Mouse (Mus musculus) forebrain, embryonic 14.5 days (tissue): ENCODE measurements around the gene Myadm. TPM values are rescaled to one million over a fixed set of nuclear protein-coding genes. Genes with fewer than 3 reads are reported as not detected.
A peak's percentile ranks its signal among the peaks of the same experiment; 100 is the strongest.

ENCODE experiments used
- ATAC-seq: fragments of 200-750 bp; cut with Nextera tagmentation; 2 replicates; pipeline ENCODE4 v1.8.0; 2017; ENCODE audit warnings: mild to moderate bottlenecking, moderate library complexity
- DNase-seq: peaks from one replicate; pipeline ENCODE4 v3.0.0-alpha.2; 2015; ENCODE audit warnings: low spot score
- H3K27ac ChIP-seq: fragments of 300-500 bp; sonication (generic); 2 replicates; pipeline ENCODE4 v1.5.1; 2014; ENCODE audit warnings: low read depth, mild to moderate bottlenecking, control low read depth, low read length, moderate library complexity
- H3K27me3 ChIP-seq: fragments of 300-500 bp; sonication (generic); replicated peaks from 2 replicates; pipeline ENCODE4 v1.6.1; 2014; ENCODE audit warnings: low read length, control low read depth, mixed read lengths; ENCODE audit not compliant: control insufficient read depth, insufficient read depth
- H3K36me3 ChIP-seq: fragments of 300-500 bp; sonication (generic); 2 replicates; pipeline ENCODE4 v1.6.1; 2014; ENCODE audit warnings: low read length, control low read depth; ENCODE audit not compliant: control insufficient read depth, insufficient read depth
- H3K4me1 ChIP-seq: fragments of 300-500 bp; sonication (generic); 2 replicates; pipeline ENCODE4 v1.6.1; 2014; ENCODE audit warnings: antibody characterized with exemption, low read length, control low read depth; ENCODE audit not compliant: control insufficient read depth, insufficient read depth
- H3K4me2 ChIP-seq: fragments of 300-500 bp; sonication (generic); 2 replicates; pipeline ENCODE4 v1.6.1; 2014; ENCODE audit warnings: mild to moderate bottlenecking, control low read depth, low read length
- H3K4me3 ChIP-seq: fragments of 300-500 bp; sonication (generic); 2 replicates; pipeline ENCODE4 v1.5.1; 2014; ENCODE audit warnings: low read depth, low read length, control low read depth
- H3K9ac ChIP-seq: fragments of 300-500 bp; sonication (generic); 2 replicates; pipeline ENCODE4 v1.6.1; 2014; ENCODE audit warnings: mild to moderate bottlenecking, low read length, control low read depth, moderate library complexity
- H3K9me3 ChIP-seq: fragments of 300-500 bp; sonication (generic); replicated peaks from 2 replicates; pipeline ENCODE4 v1.6.1; 2016; ENCODE audit warnings: low read length, control low read depth, mixed read lengths; ENCODE audit not compliant: control insufficient read depth
- WGBS: fragments of 180-500 bp; shearing (Covaris S2); extraction: QIAGEN DNeasy Blood & Tissue Kit; methylation state at CpG from one replicate; pipeline ENCODE4 v1.1.7; 2014; 5-methylcytosine and 5-hydroxymethylcytosine counted together
- polyA plus RNA-seq: library from polyadenylated mRNA; unstranded; fragments of >200 nt; fragmentation: Nextera tagmentation; extraction: Ambion mirVana; gene quantifications from 2 replicates; pipeline ENCODE4 v1.2.1, GENCODE M21; 2014

Myadm gene
- polyA plus RNA-seq = 19.8 and 23.6 TPM in 2 replicates

DNA sequence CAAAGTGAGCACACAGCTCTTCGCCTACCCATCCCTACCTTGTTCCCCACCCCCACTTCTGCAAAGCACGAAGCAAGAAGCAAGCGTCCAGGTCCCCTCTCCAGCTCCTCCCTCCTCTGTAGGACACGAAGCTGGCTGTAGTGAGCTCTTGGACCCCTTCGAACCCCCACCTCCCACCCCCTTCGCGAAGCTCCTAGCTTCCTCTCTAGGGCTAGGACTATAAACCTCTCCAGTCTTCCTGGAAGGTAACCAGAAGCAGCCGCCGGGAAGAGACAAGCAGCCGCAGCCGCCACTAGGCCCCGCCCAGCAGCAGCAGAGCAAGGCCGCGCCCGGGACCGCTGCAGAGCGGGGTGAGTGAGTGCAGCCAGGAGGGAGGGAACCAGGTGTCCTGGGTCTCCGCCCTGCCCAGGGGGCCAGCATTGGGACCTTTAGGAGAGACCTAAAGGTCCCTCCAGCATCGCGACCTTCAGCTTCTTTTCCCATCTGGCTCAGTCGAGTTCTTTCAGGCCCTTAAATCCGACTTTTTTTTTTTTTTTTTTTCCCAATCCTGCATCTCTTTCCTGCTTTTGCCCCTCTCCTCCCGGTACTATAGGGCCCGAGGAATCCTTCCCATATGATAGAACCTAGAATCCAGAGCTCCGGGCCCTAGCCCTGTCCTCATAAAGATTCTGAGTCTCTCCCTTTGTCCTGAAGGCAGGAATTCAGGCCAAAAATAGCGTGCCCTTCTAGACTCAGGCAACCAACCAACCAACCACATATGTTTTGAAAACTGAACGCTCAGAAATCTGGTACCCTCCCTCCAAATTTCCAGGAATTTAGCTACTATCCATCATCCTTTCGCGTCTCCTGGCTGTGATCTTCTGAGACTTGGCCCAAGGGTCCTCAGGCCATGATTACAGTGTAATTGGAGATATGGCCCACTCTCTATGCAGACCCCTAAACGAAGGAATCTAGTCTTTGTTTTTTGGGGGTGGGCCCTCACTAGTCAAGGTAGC, at the start of gene Myadm, which contains the start of gene Prkcg:
Gene Myadm (plus strand): TSS at position 105 of the 995 bp plus-strand sequence.
Gene Prkcg (plus strand): TSS at position 204 of the 995 bp plus-strand sequence.
- DNase-seq (peak; percentile 80), ATAC-seq (peak; percentile 55)
- H3K27ac ChIP-seq = peak within 1 kb of the TSS; percentile 71
- H3K27me3 ChIP-seq = no peaks in the 10 kb centered on the region
- 3% methylated on average over 30 of the region's 30 CpGs for WGBS
- peak within 1 kb of the TSS; percentile 82 for H3K9ac ChIP-seq
- peaks cover 7% of the 10 kb centered on the region for H3K4me1 ChIP-seq
- H3K36me3 ChIP-seq = peaks cover 6% of the 10 kb centered on the region; the same call in 1 of the 2 replicates
- H3K4me2 ChIP-seq = peak within 1 kb of the TSS; percentile 69
- no peaks in the 10 kb centered on the region for H3K9me3 ChIP-seq
- peak within 1 kb of the TSS; percentile 48 for H3K4me3 ChIP-seq

DNA sequence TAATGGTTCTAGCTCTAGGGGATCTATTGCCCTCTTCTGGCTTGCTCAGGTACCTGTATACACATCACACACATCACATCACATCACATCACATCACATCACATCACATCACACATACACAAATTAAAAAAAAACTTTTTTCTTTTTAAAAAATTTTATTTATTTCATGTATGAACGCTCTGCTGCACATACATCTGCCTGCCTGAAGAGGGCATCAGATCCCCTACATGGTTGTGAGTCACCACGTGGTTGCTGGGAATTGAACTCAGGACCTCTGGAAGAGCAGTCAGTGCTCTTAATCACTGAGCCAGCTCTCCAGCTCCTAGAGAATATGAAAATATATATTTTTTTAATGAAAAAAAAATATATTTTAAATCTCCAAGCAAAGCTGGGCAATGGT, 49.7 kb upstream of the Myadm start:
- WGBS = 85% methylated on average over 2 of the region's 2 CpGs

DNA sequence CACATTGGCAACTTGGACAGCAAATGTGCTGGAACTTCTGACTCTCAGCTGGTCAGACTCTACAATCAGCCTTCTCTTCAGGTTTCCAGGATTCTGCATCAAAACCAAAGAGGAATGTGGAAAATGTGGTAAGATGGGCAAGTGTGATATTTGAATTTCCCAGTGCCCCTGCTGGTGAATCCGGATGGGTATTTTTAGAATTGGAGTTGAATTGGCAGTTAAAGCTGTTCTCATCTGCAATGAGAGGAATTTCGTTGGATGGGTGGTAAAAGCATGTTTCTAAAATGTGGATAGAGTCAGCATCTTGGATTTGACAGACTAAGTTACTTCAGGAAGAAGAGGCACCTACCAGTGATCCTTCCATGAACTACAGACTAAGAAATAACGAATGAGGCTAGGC, 28.2 kb upstream of the Myadm start:
- Histone ChIP-seq H3K36me3 (no peaks in the 10 kb centered on the region), H3K9me3 (no peaks in the 10 kb centered on the region), H3K9ac (no peak overlapping the region), H3K4me3 (no peak overlapping the region), H3K27me3 (no peaks in the 10 kb centered on the region), H3K27ac (no peak overlapping the region), H3K4me1 (no peaks in the 10 kb centered on the region), H3K4me2 (no peak overlapping the region)
- WGBS = 68% methylated on average over 3 of the region's 3 CpGs
- no peak for DNase-seq
- ATAC-seq = no peak

More for the DNA sequence above, 49.7 kb upstream of the Myadm start:
- no peaks in the 10 kb centered on the region for H3K27me3 ChIP-seq
- no peak for DNase-seq
- H3K4me3 ChIP-seq = no peak overlapping the region
- no peak for ATAC-seq
- no peaks in the 10 kb centered on the region for H3K36me3 ChIP-seq
- no peaks in the 10 kb centered on the region for H3K9me3 ChIP-seq
- H3K9ac ChIP-seq = no peak overlapping the region
- H3K4me2 ChIP-seq = no peak overlapping the region
- H3K4me1 ChIP-seq = no peaks in the 10 kb centered on the region
- H3K27ac ChIP-seq = no peak overlapping the region

DNA sequence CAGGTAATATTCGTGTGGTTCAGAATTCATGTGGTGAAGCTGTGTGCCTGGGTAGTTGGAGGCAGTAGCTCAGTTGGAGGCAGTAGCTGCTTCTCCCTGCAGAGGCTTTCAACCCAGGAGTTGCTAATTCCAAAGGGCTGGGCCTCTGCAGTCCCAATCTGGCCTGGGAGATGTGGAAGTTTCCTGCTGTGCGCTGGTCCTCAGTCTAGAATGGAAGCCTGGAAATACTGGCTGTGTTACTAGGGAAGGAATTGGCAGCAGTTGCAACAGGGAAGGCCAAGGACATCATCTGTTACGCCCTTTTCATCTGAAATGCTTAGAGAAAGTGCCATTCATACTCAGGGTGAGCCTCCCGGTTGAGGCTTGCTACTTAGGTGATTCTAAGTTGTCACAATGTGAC, 27.4 kb upstream of the Myadm start:
- no peaks in the 10 kb centered on the region for H3K4me1 ChIP-seq
- H3K9ac ChIP-seq = no peak overlapping the region
- DNase-seq = no peak
- 66% methylated on average over 4 of the region's 4 CpGs for WGBS
- H3K4me2 ChIP-seq = no peak overlapping the region
- H3K9me3 ChIP-seq = no peaks in the 10 kb centered on the region
- no peak for ATAC-seq
- H3K27me3 ChIP-seq = no peaks in the 10 kb centered on the region
- no peak overlapping the region for H3K27ac ChIP-seq
- H3K36me3 ChIP-seq = no peaks in the 10 kb centered on the region
- H3K4me3 ChIP-seq = no peak overlapping the region

DNA sequence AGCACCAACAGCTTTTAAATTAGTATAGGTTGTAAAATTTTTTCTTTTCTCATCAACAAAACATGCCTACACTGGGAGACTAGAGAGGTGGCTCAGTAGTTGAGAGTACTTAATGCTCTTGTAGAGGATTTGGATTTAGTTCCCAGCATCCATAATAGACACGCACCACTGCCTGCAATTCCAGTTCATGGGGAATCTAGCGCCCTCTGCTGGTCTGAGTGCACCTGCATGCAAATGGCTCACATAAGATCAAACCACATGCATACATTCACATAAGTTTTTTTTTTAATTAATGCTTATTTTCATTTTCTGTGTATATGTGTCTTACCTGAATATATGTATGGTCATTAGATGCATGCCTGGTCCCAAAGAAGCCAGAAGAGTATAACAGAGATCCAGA, 26.1 kb upstream of the Myadm start:
- ATAC-seq (no peak), DNase-seq (peak; percentile 41)
- 36% methylated on average over 2 of the region's 2 CpGs for WGBS
- Histone ChIP-seq H3K4me1 (no peaks in the 10 kb centered on the region), H3K27ac (no peak overlapping the region), H3K36me3 (no peaks in the 10 kb centered on the region), H3K9me3 (no peaks in the 10 kb centered on the region), H3K9ac (no peak overlapping the region), H3K4me3 (no peak overlapping the region), H3K4me2 (no peak overlapping the region), H3K27me3 (no peaks in the 10 kb centered on the region)

DNA sequence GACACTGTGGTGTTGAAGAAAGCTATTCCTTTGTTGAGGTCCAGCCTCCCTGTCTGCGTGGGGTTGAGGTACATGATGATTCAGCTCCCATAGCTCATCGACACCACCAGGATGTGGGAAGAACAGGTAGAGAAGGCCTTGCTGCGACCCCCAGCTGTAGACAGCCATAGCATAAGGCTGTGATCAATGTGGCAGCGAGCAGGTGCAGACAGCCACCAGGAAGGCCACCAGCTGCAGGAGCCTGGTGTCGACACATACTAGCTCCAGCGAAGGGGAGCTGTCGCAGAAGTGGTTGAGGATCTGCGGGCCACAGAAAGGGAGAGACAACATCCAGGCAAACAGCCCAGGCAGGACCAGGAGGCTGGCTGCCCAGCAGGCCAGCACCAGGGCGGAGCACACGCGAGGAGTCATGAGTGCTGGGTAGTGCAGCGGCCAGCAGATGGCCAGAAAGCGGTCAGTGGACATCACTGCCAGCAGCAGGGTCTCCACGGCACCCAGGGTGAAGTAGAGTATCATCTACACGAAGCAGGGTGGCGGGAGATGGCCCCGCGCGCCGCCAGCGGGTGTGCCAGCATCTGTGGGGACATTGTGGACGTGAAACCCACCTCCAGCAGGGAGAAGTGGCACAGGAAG, 24.4 kb upstream of the Myadm start:
- Histone ChIP-seq H3K27me3 (no peaks in the 10 kb centered on the region), H3K36me3 (no peaks in the 10 kb centered on the region), H3K9me3 (no peaks in the 10 kb centered on the region), H3K9ac (no peak overlapping the region), H3K4me1 (no peaks in the 10 kb centered on the region), H3K27ac (no peak overlapping the region), H3K4me3 (no peak overlapping the region), H3K4me2 (no peak overlapping the region)
- no peak for DNase-seq
- no peak for ATAC-seq
- 36% methylated on average over 22 of the region's 22 CpGs for WGBS

DNA sequence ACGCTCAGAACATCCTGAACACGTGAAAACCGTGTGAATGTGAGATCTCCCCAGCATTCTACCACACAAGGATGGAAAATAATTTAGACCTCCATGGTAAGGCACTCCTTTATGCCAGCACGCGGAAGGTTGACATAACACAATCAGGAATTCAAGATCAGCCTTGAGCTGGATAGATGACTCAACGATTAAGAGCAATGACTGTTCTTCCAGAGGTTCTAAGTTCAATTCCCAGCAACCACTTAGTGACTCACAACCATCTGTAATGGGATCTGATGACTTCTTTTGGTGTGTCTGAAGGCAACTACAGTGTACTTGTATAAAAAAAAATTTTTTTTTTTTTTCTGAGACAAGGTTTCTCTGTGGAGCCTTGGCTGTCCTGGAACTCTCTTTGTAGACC, 23.6 kb upstream of the Myadm start:
- Histone ChIP-seq H3K9ac (no peak overlapping the region), H3K4me1 (no peaks in the 10 kb centered on the region), H3K4me3 (no peak overlapping the region), H3K9me3 (no peaks in the 10 kb centered on the region), H3K27me3 (no peaks in the 10 kb centered on the region), H3K27ac (no peak overlapping the region), H3K4me2 (no peak overlapping the region), H3K36me3 (no peaks in the 10 kb centered on the region)
- DNase-seq (no peak), ATAC-seq (no peak)
- 69% methylated on average over 6 of the region's 6 CpGs for WGBS

DNA sequence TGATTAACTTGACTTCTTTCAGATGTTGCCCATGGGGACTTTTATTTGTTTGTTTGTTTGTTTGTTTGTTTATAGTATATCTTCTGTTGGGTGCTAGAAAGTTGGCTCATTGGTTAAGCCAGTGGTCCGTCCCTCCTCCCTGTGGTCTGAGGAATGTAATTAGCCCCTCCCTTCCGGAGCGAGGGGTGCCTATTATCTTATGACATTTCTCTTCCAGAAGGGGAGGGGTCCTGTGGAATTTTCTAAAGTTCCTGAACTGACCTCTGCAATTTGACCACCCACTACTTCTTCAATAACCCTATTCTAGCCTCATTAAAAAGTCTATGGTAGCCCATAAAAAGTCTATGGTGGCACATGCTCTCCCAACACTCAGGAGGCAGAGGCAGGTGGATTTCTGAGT, 21.6 kb upstream of the Myadm start:
- Histone ChIP-seq H3K27me3 (no peaks in the 10 kb centered on the region), H3K9me3 (no peaks in the 10 kb centered on the region), H3K4me2 (no peak overlapping the region), H3K4me3 (no peak overlapping the region), H3K27ac (no peak overlapping the region), H3K9ac (no peak overlapping the region), H3K4me1 (no peaks in the 10 kb centered on the region), H3K36me3 (no peaks in the 10 kb centered on the region)
- DNase-seq (no peak), ATAC-seq (no peak)
- WGBS = 81% methylated on average over 3 of the region's 3 CpGs

DNA sequence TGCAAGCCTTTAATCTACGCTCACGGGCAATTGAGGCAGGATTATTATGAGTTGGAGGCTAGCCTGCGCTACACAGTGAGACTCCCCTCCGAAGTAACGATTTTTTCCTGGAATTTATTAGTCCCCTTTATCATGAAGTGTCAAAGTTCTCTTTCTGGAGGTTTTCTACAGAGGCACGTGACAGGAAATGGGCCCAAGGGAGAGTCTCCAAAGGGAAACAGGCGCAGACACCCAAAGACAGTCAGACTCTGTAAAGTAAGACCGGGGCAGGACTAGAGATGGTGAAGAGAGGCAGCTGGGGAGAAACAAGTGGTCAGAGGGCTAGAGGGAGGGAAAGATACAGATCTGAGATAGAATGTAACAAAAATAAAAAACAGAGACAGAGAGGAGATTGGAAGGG, 21.0 kb upstream of the Myadm start:
- no peaks in the 10 kb centered on the region for H3K9me3 ChIP-seq
- H3K27ac ChIP-seq = no peak overlapping the region
- no peak overlapping the region for H3K9ac ChIP-seq
- no peaks in the 10 kb centered on the region for H3K27me3 ChIP-seq
- WGBS = 75% methylated on average over 8 of the region's 8 CpGs
- ATAC-seq (no peak), DNase-seq (no peak)
- H3K4me3 ChIP-seq = no peak overlapping the region
- H3K4me1 ChIP-seq = no peaks in the 10 kb centered on the region
- H3K4me2 ChIP-seq = no peak overlapping the region
- H3K36me3 ChIP-seq = no peaks in the 10 kb centered on the region
